Mouse (Mus musculus) ES-E14 (cell line): ENCODE data around the gene Vmn2r66. TPM values are rescaled to one million over a fixed set of nuclear protein-coding genes. Genes with fewer than 3 reads are reported as not detected.

ENCODE experiments used
- DNase-seq: peaks from one replicate; pipeline ENCODE4 v3.0.0-alpha.2; 2013; ENCODE audit warnings: low read depth, low spot score
- H3K27ac ChIP-seq: 2 replicates; pipeline ENCODE4 v1.5.1; 2012; ENCODE audit warnings: low read depth, mild to moderate bottlenecking, low read length, moderate library complexity, mixed read lengths; ENCODE audit not compliant: poor library complexity, insufficient read depth, severe bottlenecking
- H3K36me3 ChIP-seq: 2 replicates; pipeline ENCODE4 v1.6.1; 2012; ENCODE audit warnings: mild to moderate bottlenecking, low read length, moderate library complexity, mixed read lengths; ENCODE audit not compliant: control insufficient read depth, poor library complexity, insufficient read depth, severe bottlenecking
- H3K4me1 ChIP-seq, 2 experiments: fragments of 150-350 bp in 1 of 2; sonication (generic) in 1 of 2; 2 replicates each; pipeline ENCODE4 v1.6.1; 2012; ENCODE audit warnings: low read length in 2 of 2, mild to moderate bottlenecking in 1 of 2, mixed read lengths in 1 of 2; ENCODE audit not compliant: control insufficient read depth in 2 of 2, insufficient read depth in 2 of 2, poor library complexity in 1 of 2
- H3K4me3 ChIP-seq, 2 experiments: fragments of 150-350 bp in 1 of 2; sonication (generic) in 1 of 2; 2 replicates each; pipeline ENCODE4 v1.5.1; 2012; ENCODE audit warnings: low read length in 2 of 2, low read depth in 1 of 2, mild to moderate bottlenecking in 1 of 2, mixed read lengths in 1 of 2; ENCODE audit not compliant: insufficient read depth in 1 of 2, poor library complexity in 1 of 2, severe bottlenecking in 1 of 2
- H3K9ac ChIP-seq: 2 replicates; pipeline ENCODE4 v1.6.1; 2012; ENCODE audit warnings: low read depth, mild to moderate bottlenecking, low read length, mixed read lengths; ENCODE audit not compliant: poor library complexity, insufficient read depth, severe bottlenecking
- H3K9me3 ChIP-seq: fragments of 150-350 bp; sonication (generic); 2 replicates; pipeline ENCODE4 v1.6.1; 2012; ENCODE audit warnings: low read depth, mild to moderate bottlenecking, low read length; ENCODE audit not compliant: control insufficient read depth, insufficient read depth
- CHD2 ChIP-seq: IDR thresholded peaks from 2 replicates; pipeline ENCODE4 v1.6.1; 2014; ENCODE audit warnings: mild to moderate bottlenecking, low read depth, low read length, inconsistent platforms
- HCFC1 ChIP-seq: IDR thresholded peaks from 2 replicates; pipeline ENCODE4 v1.6.1; 2012; ENCODE audit warnings: low read length, inconsistent platforms, borderline replicate concordance; ENCODE audit not compliant: insufficient read depth
- MAFK ChIP-seq: IDR thresholded peaks from 2 replicates; pipeline ENCODE4 v1.6.1; 2014; ENCODE audit warnings: mild to moderate bottlenecking, low read depth, low read length, inconsistent platforms; ENCODE audit not compliant: insufficient read depth
- ZC3H11A ChIP-seq: IDR thresholded peaks from 2 replicates; pipeline ENCODE4 v1.6.1; 2012; ENCODE audit warnings: low read depth, mild to moderate bottlenecking, inconsistent platforms, low read length, borderline replicate concordance
- ZNF384 ChIP-seq: IDR thresholded peaks from 2 replicates; pipeline ENCODE4 v1.6.1; 2012; ENCODE audit warnings: low read depth, low read length, inconsistent platforms
- in situ Hi-C, 2 experiments: fragments of 600-800 bp; cut with MboI; formaldehyde crosslinking; loops; one replicate each; pipeline ENCODE4 v1.15.1; 2025; ENCODE audit warnings: low sequenced_read_pairs in 2 of 2, inconsistent platforms in 1 of 2; ENCODE audit not compliant: unreplicated experiment in 2 of 2
- total RNA-seq: library from RNA; depleted of rRNA; stranded (reverse); fragments of 300-350 nt; gene quantifications from 2 replicates; pipeline ENCODE4 v1.2.3, GENCODE M21; 2012; rRNA removed

Vmn2r66 gene
- not detected in 2 replicates for total RNA-seq

GRCm38 (mm10) chr7:85012168-85012567 is at the start of gene Vmn2r66:
Vmn2r66 (minus strand) TSS chr7:85012268.
- Histone ChIP-seq H3K4me1 (no peaks in the 10 kb centered on the region), H3K9ac (no peak within 1 kb of the TSS), H3K27ac (no peak within 1 kb of the TSS), H3K4me3 (no peak within 1 kb of the TSS), H3K36me3 (no peaks in the 10 kb centered on the region), H3K9me3 (no peaks in the 10 kb centered on the region)
- in situ Hi-C loops: no loop called here
- TF ChIP-seq ZC3H11A (no peak), MAFK (no peak), HCFC1 (no peak), ZNF384 (no peak), CHD2 (no peak)
- no peak for DNase-seq

- no peak for TF ChIP-seq CHD2
- TF ChIP-seq HCFC1: no peak
- no peak for TF ChIP-seq MAFK
These were observed 15.4 kb downstream of the Vmn2r66 start for GRCm38 (mm10) chr7:84996694-84997093.

DNA sequence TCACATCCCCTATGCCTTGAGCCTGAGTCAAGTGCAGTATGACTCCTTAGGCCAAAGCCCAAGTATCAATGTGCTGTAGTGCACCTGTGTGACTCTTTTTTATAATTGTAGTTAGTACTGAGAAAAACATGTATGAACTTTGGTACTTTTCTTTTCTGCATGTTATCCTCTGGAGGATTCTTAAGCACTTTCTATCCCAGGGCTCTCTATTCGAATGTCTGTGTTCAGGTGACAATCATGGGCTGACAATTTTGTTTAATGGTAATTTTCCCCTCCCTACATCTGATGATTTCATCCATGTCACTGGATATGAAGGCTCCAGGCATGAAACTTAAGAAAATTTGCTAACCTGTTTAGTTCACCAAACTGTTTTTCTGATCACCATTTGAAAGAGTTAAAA is 48.1 kb downstream of the Vmn2r66 start, which contains the start of gene Vmn2r65:
Gene Vmn2r65 (minus strand): TSS at position 101 of the 400 bp plus-strand sequence.
- TF ChIP-seq CHD2 (no peak), ZC3H11A (no peak), MAFK (no peak), HCFC1 (no peak), ZNF384 (no peak)
- in situ Hi-C loops: no loop called here

More at GRCm38 (mm10) chr7:84996694-84997093, 15.4 kb downstream of the Vmn2r66 start:
- DNase-seq: no peak
- Histone ChIP-seq H3K9me3 (no peaks in the 10 kb centered on the region), H3K9ac (no peak overlapping the region), H3K36me3 (no peaks in the 10 kb centered on the region), H3K4me1 (no peaks in the 10 kb centered on the region), H3K27ac (no peak overlapping the region), H3K4me3 (no peak overlapping the region)
- in situ Hi-C loops: no loop called here

More for the DNA sequence above, 48.1 kb downstream of the Vmn2r66 start, which contains the start of gene Vmn2r65:
- Histone ChIP-seq H3K4me3 (no peak within 1 kb of the TSS), H3K27ac (no peak within 1 kb of the TSS), H3K9ac (no peak within 1 kb of the TSS), H3K9me3 (no peaks in the 10 kb centered on the region), H3K36me3 (no peaks in the 10 kb centered on the region), H3K4me1 (no peaks in the 10 kb centered on the region)
- no peak for DNase-seq

Other genes with a start within 250 kb of the Vmn2r66 start
- gene Olfr291, start 158.7 kb downstream of the Vmn2r66 start, total RNA-seq: not detected in 2 replicates
- gene Vmn2r65, start 48.2 kb downstream of the Vmn2r66 start, total RNA-seq: not detected in 2 replicates
- under 0.01 TPM in 1 of 2 replicates, not detected in the other for gene Vmn2r67, start 143.7 kb upstream of the Vmn2r66 start, total RNA-seq
- not detected in 2 replicates for gene Vmn2r68, start 225.5 kb upstream of the Vmn2r66 start, total RNA-seq